Mouse (Mus musculus) bone marrow, adult 2 months (tissue): ENCODE measurements at regions not wholly inside any gene's neighbourhood (a gene's known extent, or its start where the extent isn't known, plus 50 kb on each side); places are given as distances from the start of the nearest gene placed in this dataset.

Source experiments
- H3K27ac ChIP-seq: fragments of 200-500 bp; 2 replicates; pipeline ENCODE4 v1.5.1; 2012; ENCODE audit warnings: low read depth, mild to moderate bottlenecking, control low read depth, inconsistent platforms, low read length; ENCODE audit not compliant: control insufficient read depth, poor library complexity, insufficient read depth
- H3K4me1 ChIP-seq: fragments of 200-500 bp; 2 replicates; pipeline ENCODE4 v1.6.1; 2011; ENCODE audit warnings: low read length; ENCODE audit not compliant: control insufficient read depth, insufficient read depth
- H3K4me3 ChIP-seq: fragments of 200-500 bp; replicated peaks from 2 replicates; pipeline ENCODE3; 2011; ENCODE audit warnings: mild to moderate bottlenecking, low read depth, low read length, control low read depth; ENCODE audit not compliant: control insufficient read depth
- CTCF ChIP-seq: fragments of 200-500 bp; IDR thresholded peaks from 2 replicates; pipeline ENCODE4 v1.5.1; 2011; ENCODE audit warnings: low read length, control low read depth; ENCODE audit not compliant: control insufficient read depth, insufficient read depth
- POLR2A ChIP-seq: fragments of 200-500 bp; IDR thresholded peaks from 2 replicates; pipeline ENCODE4 v1.6.1; 2011; ENCODE audit warnings: low read depth, mild to moderate bottlenecking, control low read depth, low read length, borderline replicate concordance; ENCODE audit not compliant: control insufficient read depth
- WGBS: fragments of 180-500 bp; shearing (Covaris S2); methylation state at CpG from one replicate; pipeline ENCODE4 v1.1.7; 2018; 5-methylcytosine and 5-hydroxymethylcytosine counted together

DNA sequence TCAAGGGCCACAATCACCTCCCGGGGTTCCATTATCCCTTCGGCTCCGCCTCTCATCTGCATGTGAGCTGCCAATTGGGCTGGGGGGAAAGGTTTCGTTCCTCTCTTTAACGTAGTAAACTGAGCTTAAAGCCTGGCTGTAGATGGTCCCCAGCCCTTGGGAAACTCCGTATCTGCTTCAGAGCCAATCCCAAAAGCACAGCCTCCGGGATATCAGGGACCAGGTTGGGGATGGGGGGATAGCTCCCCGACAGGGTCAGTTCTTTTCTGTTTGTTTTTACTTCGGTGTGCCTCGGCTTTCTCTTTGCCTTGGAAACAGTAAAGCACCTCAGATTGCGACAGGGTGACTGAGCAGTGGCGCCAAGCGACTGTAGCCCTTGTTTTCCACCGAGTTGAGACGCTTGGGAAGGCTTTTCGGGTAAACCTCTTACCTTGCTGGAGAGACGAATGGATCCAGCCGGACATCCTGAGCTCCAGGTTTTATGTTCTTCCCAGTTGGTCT lies 64.5 kb downstream of the Tfap2c start:
- TF ChIP-seq CTCF = no peak
- TF ChIP-seq POLR2A = no peak
- 1% methylated on average over 18 of the region's 18 CpGs for WGBS
- H3K27ac ChIP-seq = no peak overlapping the region
- H3K4me3 ChIP-seq = no peak overlapping the region
- no peaks in the 10 kb centered on the region for H3K4me1 ChIP-seq

DNA sequence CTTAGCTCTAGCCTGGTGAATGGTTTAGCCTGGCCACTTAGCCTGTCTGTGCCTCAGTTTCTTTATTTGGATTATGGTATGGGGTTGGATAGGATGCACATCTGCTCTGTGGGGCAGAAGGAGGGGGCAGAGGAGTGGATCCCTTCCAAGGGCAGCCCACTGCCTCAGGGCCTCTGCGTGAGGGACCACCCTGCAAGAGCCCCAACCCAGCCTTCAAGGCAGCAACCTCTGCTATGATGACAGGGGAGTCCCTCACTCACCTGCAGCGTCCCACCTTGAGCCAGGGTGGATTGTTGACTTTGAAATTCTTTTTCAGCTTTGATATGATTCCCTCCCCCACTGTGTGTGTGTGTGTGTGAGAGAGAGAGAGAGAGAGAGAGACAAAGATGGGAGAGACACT lies 65.8 kb downstream of the Tfap2c start:
- TF ChIP-seq POLR2A (no peak), CTCF (no peak)
- 40% methylated on average over 2 of the region's 2 CpGs for WGBS
- Histone ChIP-seq H3K4me3 (no peak overlapping the region), H3K4me1 (no peaks in the 10 kb centered on the region), H3K27ac (no peak overlapping the region)

- TF ChIP-seq POLR2A = no peak
- TF ChIP-seq CTCF = no peak
- Histone ChIP-seq H3K4me1 (no peaks in the 10 kb centered on the region), H3K4me3 (no peak overlapping the region), H3K27ac (no peak overlapping the region)
- WGBS = 30% methylated on average over 4 of the region's 4 CpGs
Observed at GRCm38 (mm10) chr2:172615582-172615981, 66.2 kb downstream of the Tfap2c start.

DNA sequence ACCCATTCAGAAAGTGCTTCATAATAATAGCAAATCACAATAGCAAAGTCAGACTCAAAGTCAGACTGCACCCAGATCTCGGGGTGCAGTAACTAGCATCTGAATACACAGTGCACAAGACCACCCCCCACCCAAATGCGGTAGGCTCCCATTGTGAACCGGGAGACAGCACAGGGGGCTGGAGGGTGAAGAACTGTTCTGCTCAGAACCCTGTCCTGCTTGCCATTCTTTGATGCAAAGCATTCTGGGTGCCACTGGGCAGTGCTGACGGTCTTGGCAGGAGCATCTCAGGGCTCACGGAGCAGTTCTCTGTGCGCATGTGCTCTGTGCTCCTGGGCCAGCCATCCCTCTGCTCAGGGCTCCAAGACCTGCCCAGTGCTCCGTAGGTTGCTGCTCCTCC lies 69.8 kb downstream of the Tfap2c start:
- H3K4me1 ChIP-seq = no peaks in the 10 kb centered on the region
- H3K27ac ChIP-seq = no peak overlapping the region
- TF ChIP-seq CTCF (no peak), POLR2A (no peak)
- H3K4me3 ChIP-seq = no peak overlapping the region
- 82% methylated on average over 7 of the region's 7 CpGs for WGBS

DNA sequence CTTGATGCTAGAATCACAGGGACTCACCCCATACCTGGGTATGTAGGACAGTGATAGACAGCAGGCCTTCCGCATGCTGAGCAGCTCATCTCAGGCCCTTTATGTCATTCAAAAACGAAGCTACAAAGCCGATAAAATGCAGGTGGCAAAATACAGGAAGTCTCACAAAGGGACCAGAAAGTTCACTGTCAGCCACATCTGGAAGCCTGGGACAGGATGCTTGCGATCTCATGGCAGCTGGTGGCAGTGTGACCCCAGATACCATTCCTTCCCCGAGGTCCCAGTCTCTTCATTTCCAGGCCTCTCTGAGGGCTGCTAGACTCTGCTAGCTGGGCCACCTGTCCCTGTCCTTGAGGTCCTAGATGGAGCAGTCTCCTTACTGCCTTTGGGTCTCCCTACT lies 70.6 kb downstream of the Tfap2c start:
- no peak overlapping the region for H3K4me3 ChIP-seq
- TF ChIP-seq POLR2A = no peak
- no peak for TF ChIP-seq CTCF
- H3K4me1 ChIP-seq = no peaks in the 10 kb centered on the region
- H3K27ac ChIP-seq = no peak overlapping the region
- 38% methylated on average over 5 of the region's 5 CpGs for WGBS

- WGBS = 9% methylated on average over 14 of the region's 14 CpGs
- no peak overlapping the region for H3K27ac ChIP-seq
- no peak for TF ChIP-seq CTCF
- no peak for TF ChIP-seq POLR2A
- no peaks in the 10 kb centered on the region for H3K4me1 ChIP-seq
- H3K4me3 ChIP-seq = no peak overlapping the region
Observed at GRCm38 (mm10) chr2:172623707-172624106, 74.3 kb downstream of the Tfap2c start.

GRCm38 (mm10) chr2:172627353-172628306 lies 78.2 kb downstream of the Tfap2c start:
- TF ChIP-seq POLR2A (no peak), CTCF (no peak)
- Histone ChIP-seq H3K4me1 (no peaks in the 10 kb centered on the region), H3K27ac (no peak overlapping the region), H3K4me3 (no peak overlapping the region)
- WGBS = 78% methylated on average over 20 of the region's 20 CpGs

DNA sequence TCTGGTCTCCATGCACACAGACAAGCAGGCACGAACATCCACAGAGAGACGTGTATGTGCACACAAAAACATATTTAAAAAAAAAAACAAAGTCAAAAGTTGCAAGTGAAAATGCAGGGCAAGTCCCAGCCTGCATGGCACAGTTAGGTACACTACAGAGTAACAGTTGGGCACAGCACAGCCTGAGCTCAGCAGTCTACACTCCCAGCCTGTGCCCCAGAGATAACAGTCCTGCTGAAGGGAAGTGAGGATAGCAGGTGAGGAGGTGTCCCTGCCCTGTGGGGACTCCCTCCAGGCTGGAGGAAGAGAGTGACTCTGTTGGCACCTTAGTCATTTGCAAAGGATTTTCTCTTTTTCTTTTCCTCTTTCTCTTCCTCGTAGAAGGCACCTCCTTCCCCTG lies 80.9 kb downstream of the Tfap2c start:
- Histone ChIP-seq H3K4me3 (no peak overlapping the region), H3K27ac (no peak overlapping the region), H3K4me1 (no peaks in the 10 kb centered on the region)
- TF ChIP-seq CTCF (no peak), POLR2A (no peak)
- WGBS = 50% methylated on average over 3 of the region's 3 CpGs
